Mouse (Mus musculus): ENCODE results near the gene Stx16. TPM values are rescaled to one million over a fixed set of nuclear protein-coding genes. Genes with fewer than 3 reads are reported as not detected.

Stx16 gene
- polyA plus RNA-seq (2015; fragmentation: Nextera tagmentation; extraction: Ambion mirVana), result 9.8 and 12.3 TPM in 2 replicates

DNA sequence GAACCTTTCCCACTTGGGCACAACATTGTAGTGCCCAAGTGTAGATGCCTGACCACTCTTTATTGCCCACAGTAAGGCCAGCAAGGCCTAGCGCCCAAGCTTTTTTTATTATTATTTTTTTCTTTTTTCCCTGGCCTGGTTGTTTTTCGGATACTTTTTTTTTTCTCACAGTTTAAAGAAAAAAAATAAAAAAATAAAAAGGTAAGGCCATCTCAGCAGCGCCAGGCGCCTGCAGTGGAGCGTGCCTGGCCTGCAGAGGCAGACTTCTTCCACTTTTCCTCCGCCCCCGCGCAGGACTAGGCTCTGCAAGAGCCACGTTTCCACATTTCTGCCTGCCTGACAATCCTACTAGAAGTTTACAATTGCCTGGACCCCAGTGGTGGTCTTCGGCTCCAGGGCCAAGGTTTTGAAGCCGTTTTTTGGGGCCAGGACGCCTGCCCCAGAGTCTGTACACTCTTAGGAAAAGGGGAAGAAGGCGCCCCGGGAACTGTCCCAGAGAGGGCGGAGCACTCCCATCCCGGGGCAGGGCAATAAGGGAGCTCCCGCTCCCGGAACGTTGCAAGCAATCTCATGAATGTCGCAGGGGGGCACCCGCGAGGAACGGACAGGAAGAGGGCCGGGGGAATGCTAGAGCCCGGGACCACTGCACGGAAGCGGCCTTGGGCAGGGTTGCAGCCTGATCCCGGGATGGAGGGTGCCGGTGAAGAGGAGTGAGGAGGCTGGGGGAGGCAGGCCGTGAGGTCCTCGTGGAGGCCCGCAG lies at the start of gene Stx16:
Gene Stx16 (plus strand): TSS at position 636 of the 760 bp plus-strand sequence.
- DNase-seq (ENCODE audit: low spot score), result peak; percentile 85

DNA sequence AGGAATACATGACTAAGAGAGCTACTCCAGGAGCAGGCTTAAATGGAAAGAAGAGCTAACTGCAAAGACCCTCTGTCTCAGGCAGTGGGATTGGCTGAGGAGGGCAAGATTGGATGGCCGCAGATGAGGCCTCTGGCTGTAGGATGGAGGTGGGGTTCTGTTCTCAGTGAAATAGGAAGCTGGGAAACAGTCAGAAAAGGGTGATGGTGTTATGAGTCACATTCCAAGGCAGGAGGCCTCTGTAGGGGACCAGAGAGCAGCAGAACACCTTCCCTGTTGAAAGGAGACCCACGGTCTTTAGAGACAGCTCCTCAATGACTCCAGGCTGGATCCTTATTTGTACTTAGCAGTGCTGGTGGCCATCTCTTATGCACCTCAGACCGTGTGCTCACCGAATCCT lies 49.7 kb upstream of the Stx16 start:
- DNase-seq (ENCODE audit: low spot score), result no peak

DNA sequence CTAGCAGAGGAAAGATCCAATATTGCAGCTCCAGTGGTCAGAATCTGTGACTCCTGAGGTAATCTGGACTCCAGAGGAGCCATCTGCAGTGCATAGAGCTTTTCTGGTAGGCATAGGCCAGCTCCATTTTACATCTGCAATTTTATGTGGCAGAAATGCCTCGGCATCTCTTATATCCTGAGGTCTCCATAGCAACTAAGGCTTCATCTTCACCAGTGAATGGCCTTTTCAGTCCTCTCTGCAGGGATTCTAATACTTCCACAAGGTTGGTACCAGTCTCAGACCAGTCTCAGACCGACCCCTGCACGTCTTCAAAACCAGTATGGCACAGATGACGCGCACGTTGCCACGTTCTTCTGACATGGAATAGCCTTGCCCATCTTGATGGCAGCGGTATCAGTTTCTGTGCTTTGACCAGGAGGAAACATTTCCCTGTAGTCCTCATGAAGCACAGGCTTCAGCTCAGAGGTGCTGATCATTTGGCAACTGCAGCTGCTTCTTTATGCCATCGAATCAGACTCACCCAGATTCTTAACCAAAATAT lies 42.8 kb upstream of the Stx16 start:
- DNase-seq (ENCODE audit: low spot score), result no peak

DNA sequence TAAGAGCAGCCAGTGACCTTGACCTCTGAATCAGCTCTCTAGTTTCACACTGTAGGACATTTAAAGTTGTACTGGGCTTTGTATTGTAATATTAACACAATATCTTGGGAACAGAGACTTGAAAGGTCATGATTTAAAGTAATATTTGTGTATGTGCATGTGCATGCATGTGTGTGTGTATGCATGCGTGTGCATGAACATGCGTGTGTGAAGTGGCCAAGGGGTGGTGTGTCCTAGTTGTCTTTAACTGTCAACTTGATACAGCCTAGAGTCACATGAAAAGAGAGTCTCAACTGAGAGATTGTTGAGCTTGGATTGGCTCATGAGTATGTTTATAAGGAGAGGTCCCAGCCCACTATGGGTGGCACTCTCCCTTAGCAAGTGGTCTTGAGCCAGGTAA lies 28.5 kb upstream of the Stx16 start:
- no peak for DNase-seq (ENCODE audit: low spot score)

DNA sequence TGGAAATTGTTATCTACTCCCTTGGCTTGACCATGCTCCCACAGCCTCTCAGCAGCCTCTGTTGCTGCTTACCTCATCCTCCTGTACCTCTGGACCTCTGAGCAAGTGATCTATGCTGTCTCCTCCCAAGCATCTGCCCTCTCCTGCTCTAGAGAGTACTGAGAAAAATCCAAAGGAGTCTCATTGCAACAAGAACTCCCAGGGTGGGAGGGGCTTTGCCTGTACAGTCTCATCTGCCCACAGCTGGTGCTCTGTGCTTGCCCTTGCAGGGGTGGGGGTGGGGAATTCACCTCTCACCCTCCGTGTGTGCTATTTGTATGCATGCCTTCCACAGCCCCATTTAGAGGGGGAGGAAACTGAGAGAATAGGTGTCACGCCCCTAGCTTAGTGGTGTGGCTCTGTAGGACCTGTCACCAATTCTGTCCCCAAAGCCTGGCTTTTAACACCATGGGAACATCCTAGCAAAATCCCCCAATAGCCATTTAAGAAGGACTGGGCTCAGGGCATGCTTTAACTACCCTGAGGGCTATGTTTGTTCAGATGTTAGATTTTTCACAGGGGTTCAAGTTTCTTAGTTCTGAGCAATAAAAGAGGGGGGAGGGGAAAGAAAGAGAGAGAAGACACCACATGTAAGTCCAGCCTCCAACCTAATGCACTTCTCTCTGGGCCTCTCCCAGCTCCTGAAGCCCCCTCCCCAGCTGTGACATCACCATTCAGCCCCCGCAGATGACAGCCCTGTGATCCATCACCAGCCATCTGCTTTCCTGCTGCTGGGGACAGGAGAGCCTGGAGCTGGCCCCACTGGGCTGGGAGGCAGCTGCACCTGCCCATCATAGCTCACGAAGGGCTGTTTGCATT lies 26.4 kb upstream of the Stx16 start:
- no peak for DNase-seq (ENCODE audit: low spot score)

DNA sequence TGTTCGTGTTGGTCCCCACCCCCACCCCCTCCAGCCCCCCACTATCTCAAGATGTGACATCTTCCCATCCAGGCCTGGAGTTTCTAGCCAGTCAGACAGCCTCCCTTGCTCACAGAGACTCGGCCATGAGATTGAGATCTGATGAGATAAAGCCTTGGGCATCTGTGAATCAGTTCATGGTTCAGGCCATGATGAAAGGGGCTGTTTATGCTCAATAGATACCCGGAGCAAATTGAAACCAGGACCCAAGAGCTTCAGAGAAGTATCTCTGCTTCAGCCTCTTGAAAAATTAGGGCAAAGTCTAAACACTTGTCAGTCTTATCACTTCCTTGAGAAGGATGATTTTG lies 25.8 kb upstream of the Stx16 start:
- DNase-seq (ENCODE audit: low spot score), result no peak

DNA sequence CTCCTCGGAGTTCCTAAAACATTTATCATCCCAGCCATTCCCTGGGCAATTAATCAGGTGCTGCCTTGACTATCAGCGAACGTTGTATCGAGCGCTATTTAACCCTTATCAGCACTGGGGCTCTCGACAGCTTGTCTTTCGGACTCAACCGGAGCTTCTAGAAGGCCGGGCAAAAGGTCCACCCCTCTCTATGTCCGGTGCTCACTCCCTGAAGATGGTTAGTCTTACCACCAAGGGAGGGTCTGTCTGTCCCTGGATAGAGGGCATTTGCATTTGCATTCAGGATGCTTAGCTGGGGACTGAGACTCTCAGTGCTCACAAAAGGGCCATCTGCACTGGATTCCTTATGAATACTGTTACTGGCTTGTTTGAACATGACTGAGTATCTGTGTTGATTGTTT lies 25.0 kb upstream of the Stx16 start:
- no peak for DNase-seq (ENCODE audit: low spot score)

DNA sequence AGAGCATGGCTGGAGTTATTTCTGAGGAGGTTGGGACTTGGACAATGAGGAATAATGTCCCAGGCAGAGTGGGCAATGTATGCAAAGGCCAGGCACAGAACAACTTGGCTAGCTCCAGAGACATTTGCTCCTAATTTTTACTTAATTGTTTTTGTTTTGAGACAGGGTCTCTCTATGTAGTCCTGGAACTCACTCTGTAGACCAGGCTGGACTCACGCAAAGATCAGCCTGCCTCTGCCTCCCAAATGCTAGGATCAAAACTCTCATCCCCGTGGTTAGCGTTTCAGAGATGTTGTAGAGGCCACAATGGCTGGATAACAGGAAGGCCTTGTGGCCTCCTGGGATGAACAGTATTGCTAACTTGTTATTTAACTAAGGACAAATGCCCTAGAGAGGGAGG lies 21.6 kb upstream of the Stx16 start:
- no peak for DNase-seq (ENCODE audit: low spot score)

DNA sequence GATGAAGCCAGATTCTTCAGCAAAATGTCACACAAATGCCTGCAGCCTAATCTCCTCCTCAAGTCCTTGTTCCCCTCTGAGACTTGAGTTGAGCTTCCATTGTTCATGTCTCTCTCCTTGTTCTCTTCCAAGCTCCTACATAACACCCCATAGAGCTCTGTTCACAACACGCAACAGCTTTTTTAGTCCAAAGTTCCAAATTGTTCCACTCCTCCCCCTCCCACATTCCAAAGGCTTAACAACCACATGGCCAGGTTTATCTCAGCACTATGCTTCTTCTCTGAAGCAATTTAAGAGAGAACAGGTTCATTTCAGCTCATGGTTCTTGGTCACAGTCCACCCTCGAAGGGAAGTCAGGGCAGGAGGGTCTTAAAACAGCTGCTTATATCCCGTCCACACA lies 18.4 kb upstream of the Stx16 start:
- DNase-seq (ENCODE audit: low spot score), result no peak

DNA sequence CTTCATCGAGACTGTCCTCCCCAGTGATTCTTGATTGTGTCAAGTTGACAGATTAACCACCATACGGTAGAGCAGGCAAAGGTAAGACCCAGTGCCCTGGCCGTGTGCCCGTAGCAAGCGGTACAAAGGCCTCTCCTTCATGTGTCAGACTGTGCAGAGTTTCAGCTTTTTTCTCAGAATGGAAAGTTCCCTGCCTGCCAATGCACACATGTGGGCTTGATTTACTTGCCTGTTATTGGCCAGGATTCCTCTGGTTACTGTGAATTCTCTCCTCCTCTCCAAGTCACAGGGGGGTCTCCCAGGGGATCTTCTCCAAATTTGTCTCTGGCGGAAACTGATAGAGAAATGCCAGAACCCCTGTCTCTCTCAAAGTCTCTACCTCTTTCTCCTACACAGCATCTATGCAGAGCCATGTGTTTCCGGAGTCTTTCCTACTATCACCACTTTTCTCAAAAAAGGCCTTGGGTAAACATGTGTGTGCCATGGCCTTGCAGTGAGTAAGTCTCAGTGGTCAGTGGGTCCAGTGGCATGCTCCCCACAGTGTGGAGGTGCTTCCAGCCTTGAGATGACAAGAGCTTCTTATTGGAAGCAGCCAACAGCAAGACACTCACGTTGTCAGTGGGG lies 17.7 kb upstream of the Stx16 start:
- no peak for DNase-seq (ENCODE audit: low spot score)

DNA sequence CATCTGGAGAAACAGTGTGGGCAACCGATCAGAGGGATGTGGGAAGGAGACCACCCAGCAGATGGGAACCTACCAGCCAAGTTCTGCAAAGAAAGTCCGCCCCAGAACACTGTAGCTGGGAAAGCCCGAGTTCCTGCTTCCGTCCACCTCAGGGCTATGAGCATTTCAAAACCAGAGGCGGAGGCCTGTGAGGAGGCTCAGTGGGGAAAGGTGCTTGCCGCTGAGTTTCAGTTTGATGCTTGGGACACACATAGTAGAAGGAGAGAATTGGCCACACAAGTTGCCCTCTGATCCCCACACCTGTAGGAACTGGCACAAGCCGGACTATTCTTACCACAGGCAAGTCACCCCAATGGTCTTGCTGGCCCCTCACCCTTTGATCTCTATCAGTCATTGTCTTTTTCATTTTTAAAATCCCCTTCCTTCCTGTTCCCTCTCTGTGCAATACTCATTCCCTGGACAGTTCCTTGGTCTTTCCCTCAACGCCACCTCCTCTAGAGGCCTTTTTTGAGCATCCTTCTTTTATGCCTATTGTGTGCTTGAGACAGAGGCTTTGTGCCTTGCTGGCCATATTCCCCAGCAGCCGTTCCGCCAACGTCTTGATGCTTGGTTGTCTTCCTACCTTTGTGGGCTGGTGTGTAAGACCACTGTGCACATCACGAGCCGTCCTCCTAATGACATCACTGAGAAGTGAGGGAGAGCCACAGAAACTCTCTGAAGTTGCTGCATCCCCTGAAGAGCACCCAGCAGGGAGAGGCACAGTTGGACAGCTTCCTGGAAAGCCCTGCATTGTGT lies 16.3 kb upstream of the Stx16 start:
- no peak for DNase-seq (ENCODE audit: low spot score)

DNA sequence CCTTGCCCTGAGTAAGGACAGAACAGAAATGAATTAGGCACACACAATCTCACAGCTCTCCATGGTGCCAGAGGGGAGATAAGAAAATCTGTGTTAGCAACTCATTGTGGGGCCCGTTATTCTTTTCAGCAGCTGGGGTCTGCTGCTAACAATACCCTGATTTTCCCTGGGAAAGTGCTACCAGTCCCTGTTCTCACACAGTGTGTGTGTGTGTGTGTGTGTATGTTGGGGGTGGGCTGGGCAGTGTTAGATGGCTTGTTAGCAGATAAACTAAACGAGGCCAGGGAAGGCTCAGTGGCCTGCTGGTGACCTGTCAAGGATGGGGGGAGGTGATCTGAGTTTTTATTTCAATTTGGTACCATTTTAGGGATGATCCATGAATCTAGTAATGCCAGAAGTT lies 14.9 kb upstream of the Stx16 start:
- no peak for DNase-seq (ENCODE audit: low spot score)

DNA sequence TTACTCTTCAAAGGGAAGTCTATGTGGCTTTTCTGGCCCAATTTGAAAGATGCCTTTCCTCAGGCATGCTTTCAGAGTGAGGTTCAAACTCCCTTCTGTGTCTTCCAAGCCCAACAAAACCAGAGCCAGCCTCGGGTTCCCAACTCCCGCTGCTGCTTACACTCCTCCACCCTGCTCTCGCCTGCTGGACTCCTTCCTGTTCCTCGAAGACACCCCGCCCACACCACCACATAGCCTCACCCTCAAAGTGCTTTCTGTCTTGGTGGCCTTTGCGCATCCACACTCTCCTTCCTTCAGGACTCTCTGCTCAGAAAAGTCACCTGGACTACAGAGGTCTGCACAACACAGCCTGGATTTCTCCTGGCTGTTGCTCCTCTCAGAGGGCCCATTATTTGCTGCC lies 13.0 kb upstream of the Stx16 start:
- no peak for DNase-seq (ENCODE audit: low spot score)

DNA sequence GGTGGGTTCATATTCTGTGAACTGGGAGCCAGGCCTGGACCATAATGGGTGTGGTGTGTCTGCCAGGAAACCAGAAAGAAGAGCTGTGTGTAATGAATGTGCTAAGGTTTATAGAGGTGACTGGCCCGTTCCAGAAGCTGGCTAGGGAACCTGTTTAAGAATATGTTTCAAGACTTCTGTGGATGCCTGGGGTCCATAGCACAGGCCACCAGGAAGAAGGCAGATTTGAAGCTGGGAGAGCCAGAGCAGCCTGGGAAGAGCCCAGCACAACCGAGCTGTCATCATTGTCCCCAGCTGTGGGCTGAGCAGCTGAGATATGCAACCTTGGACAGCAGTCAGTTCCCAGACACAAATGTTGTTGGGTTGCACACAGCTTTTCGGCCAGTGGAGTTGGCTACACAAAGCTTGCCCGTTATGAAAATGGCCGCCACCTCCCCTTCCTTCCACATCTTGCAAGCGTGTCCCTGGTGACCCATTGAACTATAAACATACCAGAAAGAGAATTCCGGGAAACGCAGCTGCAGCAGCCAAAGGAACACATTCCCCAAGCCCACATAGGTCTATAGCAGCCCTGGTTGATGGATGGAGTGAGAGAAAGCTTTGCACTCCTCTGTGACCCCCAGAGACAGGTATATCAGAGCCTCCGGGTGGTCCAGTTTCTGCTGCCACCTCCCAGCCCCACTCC lies 12.4 kb upstream of the Stx16 start:
- DNase-seq (ENCODE audit: low spot score), result no peak

DNA sequence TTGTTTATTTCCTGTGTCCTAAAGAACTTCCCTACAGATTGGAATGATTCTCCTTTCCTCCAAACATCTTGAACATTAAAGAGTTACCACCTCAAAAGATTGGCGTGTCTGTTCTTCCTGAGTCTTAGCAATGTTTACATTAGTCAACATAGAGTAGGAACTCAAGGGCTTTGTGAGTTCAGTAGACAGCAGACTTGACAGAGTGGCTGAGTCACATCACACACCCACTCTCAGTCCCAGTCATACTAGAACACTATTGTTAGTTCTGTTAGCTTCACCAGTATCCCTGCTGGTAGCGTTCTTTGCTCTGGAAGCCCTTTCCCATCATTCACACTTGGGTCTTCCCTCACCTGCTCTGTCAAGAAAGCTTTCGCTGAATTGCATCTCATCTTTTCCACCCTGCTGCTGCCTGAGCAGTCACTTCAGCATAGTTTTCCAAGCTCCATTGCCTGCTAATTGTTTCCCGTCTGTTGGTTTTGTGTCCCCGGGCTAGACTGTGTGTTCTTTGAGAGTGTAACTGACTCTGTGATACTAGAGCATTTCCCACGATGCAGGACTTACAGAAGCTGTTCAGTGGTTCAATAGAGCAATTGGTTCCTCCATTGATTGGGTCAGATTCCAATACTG lies 8.2 kb upstream of the Stx16 start:
- no peak for DNase-seq (ENCODE audit: low spot score)

DNA sequence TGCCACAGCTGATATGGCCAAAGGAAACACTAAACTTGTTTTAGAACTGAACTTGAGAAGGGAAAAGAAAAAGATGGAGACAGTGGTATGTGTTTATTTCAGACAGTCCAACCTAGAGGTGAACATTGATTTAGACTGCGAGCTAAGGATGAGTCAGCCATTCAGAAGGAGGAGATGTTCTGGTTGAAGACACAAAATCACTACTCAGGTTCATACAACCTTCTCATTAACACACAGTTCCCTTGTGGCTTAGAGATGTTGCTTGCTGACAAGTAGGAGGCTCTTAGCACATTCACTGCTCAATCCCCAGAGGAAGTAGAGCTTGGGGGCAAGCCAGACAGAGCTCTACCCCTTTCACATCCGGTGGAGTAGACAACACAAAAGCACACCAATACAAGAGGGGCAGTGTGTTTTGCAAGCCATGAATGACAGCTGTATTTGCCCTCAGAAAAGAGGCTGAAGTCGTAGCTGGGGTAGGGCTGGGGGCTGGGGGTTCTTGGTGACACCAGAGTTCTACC lies 6.5 kb upstream of the Stx16 start:
- DNase-seq (ENCODE audit: low spot score), result no peak

DNA sequence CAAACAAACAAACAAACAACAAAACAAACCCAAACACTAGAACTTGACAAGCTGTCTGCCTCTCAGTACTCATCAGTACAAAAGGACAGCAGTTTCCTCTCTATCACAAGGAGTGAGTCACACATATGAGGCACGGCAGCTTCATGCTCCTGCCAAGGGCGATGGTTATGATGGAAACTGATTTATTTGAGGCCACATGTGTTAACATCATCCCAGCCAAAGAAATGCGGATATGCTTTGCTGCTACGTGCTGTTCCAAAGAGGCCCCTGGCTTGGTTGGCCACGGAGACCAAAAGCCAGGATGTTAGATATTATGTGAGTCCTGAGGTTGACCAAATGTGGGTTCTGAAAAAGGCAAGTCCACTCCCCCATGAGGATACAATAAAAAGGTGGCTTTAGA lies 4.7 kb upstream of the Stx16 start:
- no peak for DNase-seq (ENCODE audit: low spot score)

DNA sequence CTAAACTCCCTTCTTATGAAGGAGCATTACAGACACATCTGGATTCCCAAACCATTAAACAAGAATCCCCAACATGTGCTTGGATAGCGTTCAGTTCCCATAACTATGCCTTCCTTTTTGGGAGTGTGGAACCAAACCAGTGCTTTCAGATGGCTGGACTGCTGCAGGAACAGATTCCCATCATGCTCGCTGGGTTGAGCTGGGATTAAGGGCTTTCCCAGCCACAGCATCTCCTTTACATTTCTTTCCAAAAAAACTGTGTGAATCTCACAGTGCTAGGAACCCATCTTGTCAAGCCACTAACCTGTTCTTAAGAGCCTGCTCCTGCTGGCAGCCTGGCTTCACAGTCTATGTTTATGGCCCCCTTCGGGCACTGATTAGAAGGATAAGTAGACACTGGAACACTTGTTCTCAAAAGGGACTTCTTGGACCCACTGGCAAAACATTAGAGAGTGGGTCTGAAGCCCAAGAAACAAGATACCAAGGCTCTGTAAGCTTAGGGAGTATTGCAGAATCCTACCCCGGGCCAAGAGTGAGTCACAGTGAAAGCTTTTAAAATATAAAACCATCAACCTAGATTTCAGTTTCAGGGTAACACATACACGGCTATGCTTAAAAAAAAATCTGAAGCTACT lies 2.8 kb upstream of the Stx16 start:
- no peak for DNase-seq (ENCODE audit: low spot score)

DNA sequence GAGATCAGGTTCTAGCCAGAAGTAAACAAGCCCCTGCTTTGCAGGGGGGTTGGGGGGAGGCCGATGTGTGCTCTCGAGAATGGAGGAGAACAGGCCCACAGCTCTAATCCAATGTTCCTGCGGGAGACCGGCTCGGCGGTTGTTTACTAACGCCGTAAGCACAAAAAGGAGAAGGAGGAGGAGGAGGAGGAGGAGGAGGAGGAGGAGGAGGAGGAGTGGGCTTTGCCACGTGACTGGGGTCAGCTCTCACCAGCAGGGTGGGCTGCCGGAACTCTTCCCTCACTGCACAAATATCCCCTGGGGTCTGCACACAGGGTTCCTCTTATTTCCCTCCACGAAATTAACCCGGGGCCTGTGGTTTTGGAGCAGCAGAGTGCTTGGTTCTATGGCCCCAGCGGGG lies 1.5 kb upstream of the Stx16 start:
- DNase-seq (ENCODE audit: low spot score), result no peak
